Mouse (Mus musculus): ENCODE data around the gene Usf3.

The Usf3 gene

GRCm38 (mm10) chr16:44221463-44221862 lies 48.4 kb downstream of the Usf3 start:
- in situ Hi-C loops (cut with MboI; ENCODE audit: unreplicated experiment in 2 of 2) = no loop called here

DNA sequence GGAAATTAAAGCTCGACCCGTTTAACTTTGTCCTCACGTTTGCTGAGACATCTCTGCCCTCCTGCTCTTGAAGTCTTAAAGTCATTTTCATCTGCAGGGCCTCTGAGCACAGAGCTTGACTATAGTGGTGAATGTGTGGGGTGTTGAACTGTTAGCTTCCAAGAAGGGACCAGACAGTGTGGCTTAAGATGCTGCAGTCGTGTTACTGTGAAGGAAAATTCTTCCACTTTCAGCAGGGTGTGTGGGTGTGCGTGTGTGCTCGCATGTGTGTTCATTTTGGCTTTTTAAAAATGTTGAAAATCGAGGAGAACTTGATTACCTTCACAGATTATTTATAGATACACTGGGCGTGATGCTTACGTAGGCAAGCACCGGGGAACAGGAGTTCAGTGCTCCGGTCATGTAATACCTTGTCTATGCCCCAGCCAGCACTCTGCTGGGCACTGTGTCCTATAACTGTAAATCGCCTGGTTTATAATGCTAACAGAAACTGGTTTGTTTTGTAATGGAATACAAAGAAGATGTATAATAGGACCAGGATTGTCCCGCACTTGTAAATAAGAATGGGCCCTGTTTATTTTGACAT lies 53.8 kb downstream of the Usf3 start:
- in situ Hi-C loops (cut with MboI; ENCODE audit: unreplicated experiment in 2 of 2) = loop anchor here in 1 of 2 experiments (25.0 kb wide), 1 partner anchor 486 kb away; the partner anchor contains the start of gene Nepro

GRCm38 (mm10) chr16:44233019-44233418 lies 60.0 kb downstream of the Usf3 start:
- in situ Hi-C loops (cut with MboI; ENCODE audit: unreplicated experiment in 2 of 2) = loop anchor here in 1 of 2 experiments (25.0 kb wide), 1 partner anchor 479 kb away; the partner anchor contains the start of gene Nepro

DNA sequence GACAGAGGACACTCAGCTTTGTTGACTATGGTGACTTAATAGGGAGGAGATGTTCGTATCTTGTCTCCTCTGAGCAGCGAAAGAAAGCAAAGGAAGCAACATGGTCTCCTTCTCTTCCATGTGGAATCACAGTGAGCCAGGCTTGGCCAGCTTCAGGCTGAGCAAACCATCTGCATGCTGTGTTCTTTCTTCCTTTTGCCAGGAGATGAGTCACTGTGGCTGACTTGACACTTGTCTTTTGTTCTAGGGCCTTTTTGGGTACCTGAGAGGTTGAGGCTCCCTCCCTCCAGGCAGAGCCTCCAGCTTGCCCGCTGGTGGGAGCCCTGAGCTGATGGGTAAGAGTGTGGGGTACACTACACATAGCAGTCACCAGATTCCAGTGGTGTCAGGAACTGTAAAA lies 64.8 kb downstream of the Usf3 start:
- in situ Hi-C loops (cut with MboI; ENCODE audit: unreplicated experiment in 2 of 2) = loop anchor here in 1 of 2 experiments (25.0 kb wide), 1 partner anchor 474 kb away; the partner anchor contains the start of gene Nepro

DNA sequence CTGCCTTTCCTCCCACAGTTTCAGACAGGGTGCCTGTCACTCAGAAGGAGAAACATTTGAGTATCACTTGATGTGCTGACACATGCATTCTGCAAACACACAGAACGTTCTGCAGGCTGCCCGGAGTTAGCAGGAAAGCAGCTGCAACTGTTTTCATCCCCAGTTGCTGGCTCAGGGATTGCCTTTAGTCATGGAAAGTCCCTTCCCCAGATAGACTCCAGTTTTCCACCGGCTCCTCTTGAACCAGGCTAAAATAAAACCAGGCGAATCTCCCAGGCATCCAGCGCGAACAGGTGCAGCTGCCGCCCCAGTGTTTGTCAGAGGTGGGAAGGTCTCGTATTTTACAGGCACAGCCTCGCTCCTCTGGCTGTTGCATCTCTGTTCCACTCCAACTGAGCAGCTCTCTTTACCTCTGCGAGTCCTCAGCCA lies 65.8 kb downstream of the Usf3 start:
- in situ Hi-C loops (cut with MboI; ENCODE audit: unreplicated experiment in 2 of 2) = loop anchor here in 1 of 2 experiments (25.0 kb wide), 1 partner anchor 473 kb away; the partner anchor contains the start of gene Nepro

GRCm38 (mm10) chr16:44240406-44240805 lies 67.4 kb downstream of the Usf3 start:
- in situ Hi-C loops (cut with MboI; ENCODE audit: unreplicated experiment in 2 of 2) = loop anchor here (5.0 to 25.0 kb wide), 2 partner anchors 122 to 472 kb away; partner anchors contain the start of gene Nepro (in 1 of the 2)

DNA sequence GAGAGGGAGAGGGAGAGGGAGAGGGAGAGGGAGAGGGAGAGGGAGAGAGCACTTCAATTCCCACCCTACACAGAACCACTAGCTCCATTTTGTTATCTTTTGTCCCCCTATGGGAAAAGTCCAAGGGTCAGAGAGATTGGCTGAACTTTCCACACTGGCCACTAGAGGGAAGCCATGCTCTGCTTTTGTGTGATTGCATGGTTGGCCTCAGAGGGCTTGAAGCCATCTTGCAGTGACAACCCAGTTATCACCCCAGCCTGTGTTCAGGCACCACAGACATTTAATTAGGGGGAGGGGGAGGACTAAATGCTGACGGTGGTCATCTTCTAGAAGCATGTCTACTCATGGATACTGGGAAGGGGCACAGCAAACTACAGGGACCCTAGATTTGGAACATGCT lies 69.6 kb downstream of the Usf3 start:
- in situ Hi-C loops (cut with MboI; ENCODE audit: unreplicated experiment in 2 of 2) = loop anchor here (5.0 to 25.0 kb wide), 2 partner anchors 120 to 470 kb away; partner anchors contain the start of gene Nepro (in 1 of the 2)

DNA sequence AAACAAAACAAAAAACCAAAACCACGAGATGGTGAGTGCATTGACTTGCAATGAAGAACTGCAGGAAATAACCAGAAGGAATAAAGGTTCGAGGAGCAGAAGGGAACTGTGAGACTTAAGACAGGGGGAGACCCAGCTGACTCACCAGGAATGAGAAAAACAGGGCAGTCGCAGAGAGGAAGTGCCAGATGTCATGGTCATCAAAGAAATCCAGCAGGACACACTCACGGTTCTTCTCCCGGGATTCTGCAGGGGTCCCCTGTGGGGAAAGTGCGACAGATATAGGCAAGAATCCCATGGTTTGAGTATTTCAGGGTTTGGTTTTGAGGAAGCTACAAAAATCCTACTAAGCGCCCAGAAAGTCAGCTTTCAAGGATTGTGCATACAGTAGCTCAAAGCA lies 70.3 kb downstream of the Usf3 start:
- in situ Hi-C loops (cut with MboI; ENCODE audit: unreplicated experiment in 2 of 2) = loop anchor here (5.0 to 25.0 kb wide), 2 partner anchors 119 to 469 kb away; partner anchors contain the start of gene Nepro (in 1 of the 2)

DNA sequence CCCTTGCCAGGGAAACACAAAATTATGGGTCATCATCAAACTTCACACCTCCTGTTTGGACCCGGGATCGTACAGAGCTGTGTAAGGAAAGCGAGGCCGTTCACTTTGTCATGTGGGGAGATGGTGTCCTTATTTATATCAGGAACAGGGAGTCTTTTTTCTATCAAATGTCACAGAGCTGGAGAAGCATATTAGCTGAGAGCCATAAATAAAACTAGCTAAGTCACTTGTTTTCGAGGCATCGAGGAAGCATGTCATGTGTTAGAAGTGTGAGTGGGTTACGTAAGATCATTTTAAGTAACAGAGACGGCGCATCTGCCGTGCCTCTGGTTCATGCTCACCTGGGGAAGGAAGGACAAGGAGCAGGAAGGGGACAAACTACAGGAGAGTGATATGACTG lies 76.9 kb downstream of the Usf3 start:
- in situ Hi-C loops (cut with MboI; ENCODE audit: unreplicated experiment in 2 of 2) = loop anchor here in 1 of 2 experiments (25.0 kb wide), 1 partner anchor 462 kb away; the partner anchor contains the start of gene Nepro

DNA sequence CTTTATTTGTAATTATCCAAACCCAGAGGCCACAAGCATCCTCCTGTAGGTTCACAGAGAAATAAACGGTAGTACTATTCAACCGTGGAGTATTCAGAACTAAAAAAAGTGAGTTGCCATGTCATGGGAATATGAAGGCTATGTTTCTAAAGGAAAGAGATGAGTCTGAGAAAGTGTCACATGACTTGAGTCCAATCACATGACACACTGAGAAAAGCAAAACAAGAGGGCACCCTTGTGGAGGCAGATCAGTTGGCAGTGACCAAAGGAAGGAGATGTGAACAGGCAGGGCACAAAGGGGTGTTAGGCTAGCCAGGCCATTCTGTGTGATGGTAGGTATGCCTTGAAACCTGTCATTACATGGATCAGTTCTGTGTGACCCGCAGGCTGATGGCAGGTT lies 79.7 kb downstream of the Usf3 start:
- in situ Hi-C loops (cut with MboI; ENCODE audit: unreplicated experiment in 2 of 2) = no loop called here

- in situ Hi-C loops (cut with MboI; ENCODE audit: unreplicated experiment in 2 of 2) = no loop called here
These were observed 81.0 kb downstream of the Usf3 start for GRCm38 (mm10) chr16:44253797-44254634.

DNA sequence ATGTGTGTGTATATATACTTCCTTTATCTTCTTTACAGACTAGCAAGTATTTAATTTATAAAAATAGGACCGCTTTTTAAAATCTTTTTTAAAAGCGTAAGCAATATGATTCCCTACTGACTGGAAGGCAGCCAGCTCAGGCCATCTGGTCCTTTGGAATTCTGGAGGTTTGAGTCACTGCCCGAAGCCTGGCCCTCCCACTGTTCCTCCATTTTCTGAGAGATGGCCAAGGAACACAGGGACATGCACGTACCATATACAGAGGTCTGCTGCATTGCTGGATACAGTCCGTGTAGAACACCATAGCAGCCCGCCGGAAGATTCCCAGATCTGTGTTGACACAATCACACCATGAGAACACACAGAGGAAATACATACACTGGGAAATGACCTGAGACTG lies 81.7 kb downstream of the Usf3 start:
- in situ Hi-C loops (cut with MboI; ENCODE audit: unreplicated experiment in 2 of 2) = no loop called here

DNA sequence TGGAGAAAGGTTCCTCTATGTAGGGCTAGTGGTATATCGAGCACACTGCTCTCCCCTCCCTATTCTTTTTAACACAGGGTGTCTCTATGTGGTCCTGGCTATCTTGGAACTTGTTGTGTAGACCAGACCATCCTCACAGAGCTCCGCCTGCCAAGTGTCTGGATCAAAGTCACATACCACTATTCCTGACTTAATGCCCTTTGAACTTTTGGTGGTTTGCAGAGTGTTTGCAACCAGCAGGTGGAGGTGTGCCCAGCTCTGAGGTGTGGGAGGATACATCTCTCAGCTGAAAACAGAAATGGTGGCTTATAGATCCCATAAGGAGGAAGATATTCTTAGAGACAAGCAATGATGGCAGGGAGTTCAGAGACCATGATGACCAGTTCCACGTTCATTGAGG lies 84.4 kb downstream of the Usf3 start:
- in situ Hi-C loops (cut with MboI; ENCODE audit: unreplicated experiment in 2 of 2) = no loop called here

DNA sequence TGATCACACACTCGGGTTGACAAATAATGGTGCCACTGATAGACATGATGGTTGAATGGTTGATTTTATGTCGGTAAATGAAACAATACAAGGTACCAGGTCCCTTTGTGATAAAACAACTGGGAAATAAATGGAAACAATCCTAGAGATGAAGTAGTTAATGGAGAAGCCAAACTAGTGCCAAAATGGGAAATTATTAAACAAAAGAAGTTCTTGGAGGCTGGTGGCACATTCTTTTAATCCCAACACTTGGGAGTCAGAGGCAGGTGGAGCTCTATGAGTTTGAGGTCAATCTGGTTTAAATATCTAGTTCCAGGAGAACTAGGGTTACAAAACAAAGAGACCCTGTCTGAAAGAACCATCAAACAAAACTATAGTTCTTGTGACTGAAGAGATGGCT lies 91.9 kb downstream of the Usf3 start:
- in situ Hi-C loops (cut with MboI; ENCODE audit: unreplicated experiment in 2 of 2) = no loop called here

DNA sequence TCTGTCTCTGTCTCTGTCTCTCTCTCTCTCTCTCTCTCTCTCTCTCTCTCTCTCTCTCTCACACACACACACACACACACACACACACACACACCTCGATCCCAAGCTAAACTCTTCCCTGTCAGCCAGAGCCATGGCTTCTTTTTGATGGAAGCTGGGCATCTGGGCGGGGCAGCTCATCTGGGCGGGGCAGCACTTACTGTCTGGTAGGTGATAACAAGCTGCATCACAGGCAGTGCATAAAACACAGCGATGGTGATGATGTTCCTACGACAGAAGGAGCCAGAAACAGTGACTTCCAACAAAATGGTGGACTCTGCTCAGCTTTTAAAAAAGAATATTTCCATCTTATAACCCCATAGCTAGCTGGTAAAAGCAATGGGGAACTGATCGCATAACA lies 92.5 kb downstream of the Usf3 start:
- in situ Hi-C loops (cut with MboI; ENCODE audit: unreplicated experiment in 2 of 2) = no loop called here

DNA sequence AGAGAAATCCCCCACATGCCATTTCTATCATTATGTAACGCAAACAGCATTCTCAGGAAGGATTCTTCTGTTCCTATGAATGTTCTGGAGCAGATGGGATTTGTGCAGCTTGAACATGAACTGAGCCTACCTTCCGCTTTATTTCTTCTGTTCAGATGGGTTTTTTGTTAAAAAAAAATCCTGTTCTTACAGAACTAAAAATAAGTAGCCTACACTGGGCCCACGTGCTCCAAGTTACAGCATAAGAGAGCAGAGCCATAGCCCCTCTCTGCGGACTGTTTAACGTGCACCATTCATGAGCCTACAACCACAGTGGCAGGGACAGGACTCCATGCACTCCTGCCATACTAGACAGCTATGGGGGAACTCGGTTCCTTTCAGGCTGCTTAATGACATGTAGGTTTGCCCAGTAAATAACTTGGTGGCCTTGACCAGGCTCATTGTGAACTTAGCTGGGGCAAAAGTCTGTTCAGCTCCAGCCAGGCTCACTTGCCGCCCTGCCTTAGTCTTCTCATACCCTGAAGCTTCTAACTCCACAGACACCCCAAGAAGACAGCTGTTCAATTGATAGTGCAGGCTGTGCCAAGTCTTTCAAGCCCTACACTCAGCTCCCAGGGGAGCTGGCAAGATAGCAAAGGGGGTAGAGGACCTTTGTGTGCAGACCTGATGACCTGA lies 95.6 kb downstream of the Usf3 start:
- in situ Hi-C loops (cut with MboI; ENCODE audit: unreplicated experiment in 2 of 2) = no loop called here

DNA sequence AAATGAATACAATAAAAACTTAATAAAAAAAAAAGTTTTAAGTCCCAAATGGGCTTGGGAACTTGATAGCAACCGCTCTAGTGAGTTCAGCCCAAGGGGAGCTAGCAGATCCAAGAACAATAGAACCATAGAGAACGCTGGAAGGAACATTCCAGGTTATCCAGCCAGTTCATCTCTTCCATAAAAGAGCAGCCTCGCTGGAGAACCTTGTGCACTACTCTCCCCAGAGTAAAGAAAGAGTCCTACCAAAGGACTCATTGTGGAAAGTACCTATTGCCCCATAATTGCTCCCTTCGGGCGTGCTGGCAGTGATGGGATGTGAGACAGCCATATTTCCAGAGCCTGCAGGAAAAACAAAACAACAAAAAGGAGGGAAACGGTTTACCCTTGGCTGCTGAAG lies 96.5 kb downstream of the Usf3 start:
- in situ Hi-C loops (cut with MboI; ENCODE audit: unreplicated experiment in 2 of 2) = no loop called here

GRCm38 (mm10) chr16:44270606-44271005 lies 97.6 kb downstream of the Usf3 start:
- in situ Hi-C loops (cut with MboI; ENCODE audit: unreplicated experiment in 2 of 2) = no loop called here

DNA sequence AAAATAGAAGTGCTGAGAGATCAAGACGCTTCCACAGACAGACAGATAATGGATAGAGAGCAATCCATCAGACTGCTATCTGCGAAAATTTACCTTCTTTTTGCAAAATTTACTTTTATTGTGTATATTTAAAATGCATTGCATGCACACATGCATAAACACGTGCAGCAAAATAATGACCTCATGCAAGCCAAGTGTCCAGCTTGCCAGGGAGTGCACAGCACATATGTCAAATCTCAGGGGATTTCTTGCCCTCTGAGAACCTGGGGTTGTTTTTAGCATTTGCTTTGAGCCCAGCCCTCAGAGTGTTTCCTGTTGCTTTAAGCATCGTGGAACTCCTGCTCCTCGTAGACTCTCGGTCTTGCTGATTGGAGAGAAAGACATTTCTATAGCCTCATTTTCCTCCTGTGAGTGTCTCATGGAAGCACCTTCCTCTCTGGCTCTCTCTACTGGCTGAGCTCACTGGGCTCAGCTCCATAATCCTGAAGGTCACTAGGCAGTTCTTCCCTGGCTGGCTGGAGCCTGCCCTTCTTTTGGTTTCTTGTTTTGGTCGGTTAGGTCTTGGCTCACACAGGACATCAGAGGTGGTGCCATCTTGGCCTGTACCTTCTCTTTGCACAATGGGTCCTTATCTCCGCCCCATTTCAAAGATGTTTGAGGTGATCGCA lies 98.5 kb downstream of the Usf3 start:
- in situ Hi-C loops (cut with MboI; ENCODE audit: unreplicated experiment in 2 of 2) = no loop called here

Measured in v-Abl transformed pro-B cells (cell line).